Mouse (Mus musculus) heart, postnatal 36 days (tissue): Measurements from ENCODE around the gene Ttc8. TPM values are rescaled to one million over a fixed set of nuclear protein-coding genes. Genes with fewer than 3 reads are reported as not detected.

Experiments
- DNase-seq, 2 experiments: peaks; one replicate each; pipeline ENCODE4 v3.0.0; 2021 to 2022
- intact Hi-C: fragments of 180-260 bp; cut with DNase I; formaldehyde crosslinking; loops from one replicate; pipeline ENCODE4 v1.15.1; 2025
- total RNA-seq, 2 experiments: library from RNA; stranded (reverse); gene quantifications; 2 replicates each; pipeline ENCODE4 v1.2.3; 2021

Gene Ttc8
- total RNA-seq, 2 experiments from 2014 or later = 5.4 TPM

- no peak for DNase-seq
- intact Hi-C loops = no loop called here
These were observed 51.9 kb downstream of the Ttc8 start for GRCm38 (mm10) chr12:98972291-98972690.

- no peak for DNase-seq
- intact Hi-C loops = no loop called here
These were observed 53.1 kb downstream of the Ttc8 start for GRCm38 (mm10) chr12:98973461-98973860.

GRCm38 (mm10) chr12:98974157-98974804 is 53.9 kb downstream of the Ttc8 start:
- DNase-seq = no peak
- intact Hi-C loops = no loop called here

- DNase-seq = no peak
These were observed 60.7 kb downstream of the Ttc8 start for GRCm38 (mm10) chr12:98981081-98981480.

GRCm38 (mm10) chr12:98984785-98985184 is 64.4 kb downstream of the Ttc8 start:
- intact Hi-C loops = no loop called here
- no peak for DNase-seq

More at GRCm38 (mm10) chr12:98981081-98981480, 60.7 kb downstream of the Ttc8 start:
- intact Hi-C loops = no loop called here

- DNase-seq = no peak
- intact Hi-C loops = no loop called here
These were observed 70.9 kb downstream of the Ttc8 start for GRCm38 (mm10) chr12:98991076-98991829.

- intact Hi-C loops = no loop called here
These were observed 71.4 kb downstream of the Ttc8 start for GRCm38 (mm10) chr12:98991830-98992216.

GRCm38 (mm10) chr12:98993736-98994135 is 73.4 kb downstream of the Ttc8 start:
- DNase-seq = no peak
- intact Hi-C loops = no loop called here

More at GRCm38 (mm10) chr12:98991830-98992216, 71.4 kb downstream of the Ttc8 start:
- DNase-seq = no peak

- no peak for DNase-seq
- intact Hi-C loops = no loop called here
These were observed 74.0 kb downstream of the Ttc8 start for GRCm38 (mm10) chr12:98994366-98994765.

- intact Hi-C loops = no loop called here
- no peak for DNase-seq
These were observed 75.5 kb downstream of the Ttc8 start for GRCm38 (mm10) chr12:98995881-98996280.

- intact Hi-C loops = no loop called here
- no peak for DNase-seq
These were observed 76.2 kb downstream of the Ttc8 start for GRCm38 (mm10) chr12:98996581-98996988.

GRCm38 (mm10) chr12:98997046-98997445 is 76.7 kb downstream of the Ttc8 start:
- no peak for DNase-seq
- intact Hi-C loops = no loop called here

GRCm38 (mm10) chr12:98998662-98999428 is 78.5 kb downstream of the Ttc8 start:
- intact Hi-C loops = no loop called here
- no peak for DNase-seq

GRCm38 (mm10) chr12:99000310-99000709 is 79.9 kb downstream of the Ttc8 start:
- DNase-seq = no peak
- intact Hi-C loops = no loop called here

- no peak for DNase-seq
- intact Hi-C loops = no loop called here
These were observed 82.7 kb downstream of the Ttc8 start for GRCm38 (mm10) chr12:99003046-99003445.

- intact Hi-C loops = no loop called here
- no peak for DNase-seq
These were observed 84.4 kb downstream of the Ttc8 start for GRCm38 (mm10) chr12:99004752-99005151.

- intact Hi-C loops = no loop called here
- DNase-seq = no peak
These were observed 88.4 kb downstream of the Ttc8 start for GRCm38 (mm10) chr12:99008786-99009185.

GRCm38 (mm10) chr12:99009430-99009829 is 89.1 kb downstream of the Ttc8 start:
- DNase-seq = no peak
- intact Hi-C loops = no loop called here

- intact Hi-C loops = no loop called here
These were observed 89.7 kb downstream of the Ttc8 start for GRCm38 (mm10) chr12:99010044-99010443.

GRCm38 (mm10) chr12:99011161-99011861 is 90.9 kb downstream of the Ttc8 start:
- no peak for DNase-seq
- intact Hi-C loops = no loop called here

More at GRCm38 (mm10) chr12:99010044-99010443, 89.7 kb downstream of the Ttc8 start:
- DNase-seq = no peak

- intact Hi-C loops = no loop called here
- no peak for DNase-seq
These were observed 95.5 kb downstream of the Ttc8 start for GRCm38 (mm10) chr12:99015870-99016269.
